Mouse (Mus musculus): ENCODE measurements around the gene Gpc3. TPM values are rescaled to one million over a fixed set of nuclear protein-coding genes. Genes with fewer than 3 reads are reported as not detected.
A peak's percentile ranks its signal among the peaks of the same experiment; 100 is the strongest.

Gene Gpc3
- 10 to 100 TPM; 13.2 to 14.8 TPM for total RNA-seq (2021)
- 11.9 and 24.6 TPM in 2 replicates for polyA plus RNA-seq (2012; rRNA removed)
- long read RNA-seq, transcript Gpc3-201 (8 exons, 2,216 nt): major isoform, 10 of 12 reads
- long read RNA-seq, partial matches to known transcripts: 1 of 12 reads
- long read RNA-seq, other reads (novel, unspliced or antisense): 1 of 12 reads

GRCm38 (mm10) chrX:52613328-52614030 lies at the start of gene Gpc3:
Gene Gpc3, minus strand, starts transcription at chrX:52613950.
- DNase-seq: peak; percentile 45 to 75

GRCm38 (mm10) chrX:52651975-52652374 lies 38.2 kb upstream of the Gpc3 start:
- Histone ChIP-seq H3K27me3 (ENCODE audit: control insufficient read depth, insufficient read depth, low read length) (no peaks in the 10 kb centered on the region), H3K36me3 (ENCODE audit: control insufficient read depth, insufficient read depth, low read length) (no peaks in the 10 kb centered on the region), H3K9ac (ENCODE audit: low read depth, low read length) (no peak overlapping the region), H3K4me1 (ENCODE audit: control insufficient read depth, insufficient read depth, low read length) (no peaks in the 10 kb centered on the region; the same call in 1 of the 2 replicates), H3K27ac (no peak overlapping the region), H3K79me2 (replicated peaks; ENCODE audit: control insufficient read depth, insufficient read depth, low read length) (no peaks in the 10 kb centered on the region), H3K4me3 (no peak overlapping the region)
- intact Hi-C loops (cut with DNase I): loop anchor here (2.0 kb wide), 1 partner anchor 199 kb away; no protein-coding TSS in a partner anchor
- peak; percentile 61 for TF ChIP-seq CTCF (IDR thresholded peaks at IDR 0.05)
- no peak for TF ChIP-seq POLR2A (IDR thresholded peaks at IDR 0.05; ENCODE audit: insufficient read depth, low read depth, low read length)
- TF ChIP-seq EP300 (IDR thresholded peaks at IDR 0.05; ENCODE audit: insufficient read depth, low read depth, low read length): no peak
- WGBS: 26% methylated on average over 10 of the region's 10 CpGs
- peak in 1 of 2 experiments; percentile 6 for DNase-seq

More at GRCm38 (mm10) chrX:52613328-52614030, at the start of gene Gpc3:
- H3K27me3 ChIP-seq (ENCODE audit: control insufficient read depth, insufficient read depth, low read length): peaks cover 2% of the 10 kb centered on the region; the same call in 1 of the 2 replicates
- WGBS: 26% methylated on average over 47 of the region's 48 CpGs
- H3K9ac ChIP-seq (ENCODE audit: low read depth, low read length): no peak within 1 kb of the TSS; the same call in 1 of the 2 replicates
- H3K4me3 ChIP-seq: peak within 1 kb of the TSS; percentile 26; the same call in 1 of the 2 replicates
- no peaks in the 10 kb centered on the region for H3K4me1 ChIP-seq (ENCODE audit: control insufficient read depth, insufficient read depth, low read length)
- intact Hi-C loops (cut with DNase I): no loop called here
- no peak for TF ChIP-seq POLR2A (IDR thresholded peaks at IDR 0.05; ENCODE audit: insufficient read depth, low read depth, low read length)
- no peak for TF ChIP-seq EP300 (IDR thresholded peaks at IDR 0.05; ENCODE audit: insufficient read depth, low read depth, low read length)
- no peak for TF ChIP-seq CTCF (IDR thresholded peaks at IDR 0.05)
- no peaks in the 10 kb centered on the region for H3K79me2 ChIP-seq (replicated peaks; ENCODE audit: control insufficient read depth, insufficient read depth, low read length)
- H3K36me3 ChIP-seq (ENCODE audit: control insufficient read depth, insufficient read depth, low read length): no peaks in the 10 kb centered on the region
- no peak within 1 kb of the TSS for H3K27ac ChIP-seq

DNA sequence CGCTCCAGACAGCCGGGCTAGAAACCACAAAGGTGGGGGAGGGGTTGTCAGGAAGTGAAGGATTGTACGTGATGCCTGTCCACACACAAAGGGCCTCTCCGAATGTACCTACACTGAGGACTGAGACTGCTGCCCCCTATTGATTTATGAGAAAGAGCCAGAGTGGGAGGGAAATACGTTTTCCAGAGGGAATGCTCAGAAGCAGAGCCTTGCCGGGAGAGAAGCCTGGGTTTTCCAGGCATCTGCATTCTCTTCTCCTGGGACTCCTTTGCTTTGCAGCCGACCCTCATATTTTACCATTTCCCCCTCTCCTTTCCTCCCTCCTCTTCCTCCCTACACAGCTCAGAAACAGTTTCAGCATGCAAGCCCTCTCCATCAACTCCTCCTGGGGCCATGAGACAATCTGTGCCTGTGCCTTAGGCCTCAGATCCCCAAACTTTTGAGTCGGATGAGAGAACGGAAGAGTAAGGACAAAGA lies 37.8 kb upstream of the Gpc3 start:
- no peak for TF ChIP-seq EP300 (IDR thresholded peaks at IDR 0.05; ENCODE audit: insufficient read depth, low read depth, low read length)
- TF ChIP-seq CTCF (IDR thresholded peaks at IDR 0.05): no peak
- TF ChIP-seq POLR2A (IDR thresholded peaks at IDR 0.05; ENCODE audit: insufficient read depth, low read depth, low read length): no peak
- no peak for DNase-seq
- intact Hi-C loops (cut with DNase I): no loop called here
- H3K27me3 ChIP-seq (ENCODE audit: control insufficient read depth, insufficient read depth, low read length): no peaks in the 10 kb centered on the region
- no peaks in the 10 kb centered on the region for H3K79me2 ChIP-seq (replicated peaks; ENCODE audit: control insufficient read depth, insufficient read depth, low read length)
- no peak overlapping the region for H3K4me3 ChIP-seq
- H3K9ac ChIP-seq (ENCODE audit: low read depth, low read length): no peak overlapping the region
- H3K4me1 ChIP-seq (ENCODE audit: control insufficient read depth, insufficient read depth, low read length): no peaks in the 10 kb centered on the region; the same call in 1 of the 2 replicates
- H3K27ac ChIP-seq: no peak overlapping the region
- no peaks in the 10 kb centered on the region for H3K36me3 ChIP-seq (ENCODE audit: control insufficient read depth, insufficient read depth, low read length)
- 38% methylated on average over 9 of the region's 9 CpGs for WGBS

DNA sequence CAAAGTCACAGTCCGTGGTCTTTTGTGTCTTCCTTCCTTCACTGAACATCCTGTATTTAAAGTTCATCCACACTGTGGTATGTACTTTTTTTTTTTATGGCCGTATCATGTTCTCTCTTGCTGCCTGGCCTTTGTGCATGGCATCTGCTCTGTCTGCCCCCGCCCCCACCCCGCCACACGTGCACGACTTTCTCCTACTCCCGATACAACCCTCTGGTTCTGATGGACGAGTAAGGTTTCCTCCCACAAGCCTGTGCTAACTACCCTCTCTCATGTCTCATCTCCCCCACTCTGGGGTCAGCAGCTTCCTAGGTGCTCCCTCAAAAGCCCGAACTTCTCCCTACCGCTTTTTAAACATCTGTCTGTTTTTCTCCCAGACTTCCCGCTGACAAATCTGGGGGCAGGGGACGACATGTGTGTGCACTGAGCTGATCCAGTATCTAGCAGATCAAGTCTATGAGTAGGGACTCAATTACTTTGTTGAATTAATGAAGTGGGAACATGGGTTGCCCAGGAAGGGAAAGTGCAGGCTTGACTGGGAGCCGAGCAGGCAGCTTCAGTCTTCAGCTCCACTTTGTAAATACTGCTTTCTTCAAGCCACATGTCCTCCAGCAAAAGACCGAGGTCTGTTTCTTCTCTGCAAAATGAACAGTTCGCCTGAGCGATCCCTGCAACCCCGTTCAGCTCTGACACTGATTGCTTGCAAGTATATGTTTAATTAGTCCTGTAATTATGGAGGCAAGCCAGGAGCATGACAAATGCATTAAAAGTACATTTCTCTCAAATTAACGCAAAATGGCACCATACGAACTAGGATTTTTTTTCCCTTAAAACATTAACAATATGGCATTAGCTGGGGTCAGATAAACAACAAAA lies 35.4 kb upstream of the Gpc3 start:
- Histone ChIP-seq H3K36me3 (ENCODE audit: control insufficient read depth, insufficient read depth, low read length) (no peaks in the 10 kb centered on the region), H3K27me3 (ENCODE audit: control insufficient read depth, insufficient read depth, low read length) (no peaks in the 10 kb centered on the region), H3K27ac (no peak overlapping the region), H3K79me2 (replicated peaks; ENCODE audit: control insufficient read depth, insufficient read depth, low read length) (no peaks in the 10 kb centered on the region), H3K9ac (ENCODE audit: low read depth, low read length) (no peak overlapping the region), H3K4me1 (ENCODE audit: control insufficient read depth, insufficient read depth, low read length) (no peaks in the 10 kb centered on the region; the same call in 1 of the 2 replicates), H3K4me3 (no peak overlapping the region)
- intact Hi-C loops (cut with DNase I): no loop called here
- no peak for DNase-seq
- WGBS: 43% methylated on average over 19 of the region's 19 CpGs
- no peak for TF ChIP-seq CTCF (IDR thresholded peaks at IDR 0.05)
- no peak for TF ChIP-seq EP300 (IDR thresholded peaks at IDR 0.05; ENCODE audit: insufficient read depth, low read depth, low read length)
- no peak for TF ChIP-seq POLR2A (IDR thresholded peaks at IDR 0.05; ENCODE audit: insufficient read depth, low read depth, low read length)

GRCm38 (mm10) chrX:52644393-52644792 lies 30.6 kb upstream of the Gpc3 start:
- Histone ChIP-seq H3K4me3 (no peak overlapping the region), H3K27ac (no peak overlapping the region), H3K9ac (ENCODE audit: low read depth, low read length) (no peak overlapping the region), H3K36me3 (ENCODE audit: control insufficient read depth, insufficient read depth, low read length) (no peaks in the 10 kb centered on the region), H3K79me2 (replicated peaks; ENCODE audit: control insufficient read depth, insufficient read depth, low read length) (no peaks in the 10 kb centered on the region), H3K4me1 (ENCODE audit: control insufficient read depth, insufficient read depth, low read length) (no peaks in the 10 kb centered on the region), H3K27me3 (ENCODE audit: control insufficient read depth, insufficient read depth, low read length) (no peaks in the 10 kb centered on the region)
- 58% methylated on average over 7 of the region's 7 CpGs for WGBS
- intact Hi-C loops (cut with DNase I): no loop called here
- TF ChIP-seq POLR2A (IDR thresholded peaks at IDR 0.05; ENCODE audit: insufficient read depth, low read depth, low read length) (no peak), EP300 (IDR thresholded peaks at IDR 0.05; ENCODE audit: insufficient read depth, low read depth, low read length) (no peak), CTCF (IDR thresholded peaks at IDR 0.05) (no peak)
- DNase-seq: no peak
